Mouse (Mus musculus) adipocyte (in vitro differentiated cells): ENCODE data around the gene Eml2.
"Not testable (repeated sequence)": the region's sequence is repeated elsewhere in the genome, so short reads cannot be mapped to it uniquely, and the experiment has no call there.

Source experiments
- DNase-seq: peaks from one replicate; pipeline ENCODE4 v3.0.0-alpha.2; 2016; ENCODE audit warnings: low spot score

Eml2 gene

GRCm38 (mm10) chr7:19175708-19176515, at the start of gene Eml2:
Eml2 (plus strand) TSS chr7:19176421.
- DNase-seq = no peak

DNA sequence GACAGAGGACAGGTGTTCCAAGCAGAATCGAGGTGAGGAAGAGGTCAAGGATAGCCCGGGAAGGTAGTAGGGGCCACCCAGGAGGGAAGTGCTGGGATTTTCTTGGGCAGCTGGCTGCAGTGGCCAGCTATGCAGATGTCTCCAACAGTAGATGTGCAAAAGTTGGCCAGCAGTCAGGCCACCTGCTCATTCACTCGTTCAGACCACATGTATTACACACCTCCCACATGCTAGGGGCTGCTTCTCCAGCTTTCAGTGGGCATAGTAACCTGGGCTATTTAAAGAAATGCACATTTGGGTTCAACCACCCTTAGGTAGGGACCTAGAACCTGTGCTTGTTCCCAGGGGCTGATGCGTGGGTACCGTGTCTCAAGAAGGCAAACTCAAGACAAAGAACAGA, 48.5 kb upstream of the Eml2 start:
- no peak for DNase-seq

DNA sequence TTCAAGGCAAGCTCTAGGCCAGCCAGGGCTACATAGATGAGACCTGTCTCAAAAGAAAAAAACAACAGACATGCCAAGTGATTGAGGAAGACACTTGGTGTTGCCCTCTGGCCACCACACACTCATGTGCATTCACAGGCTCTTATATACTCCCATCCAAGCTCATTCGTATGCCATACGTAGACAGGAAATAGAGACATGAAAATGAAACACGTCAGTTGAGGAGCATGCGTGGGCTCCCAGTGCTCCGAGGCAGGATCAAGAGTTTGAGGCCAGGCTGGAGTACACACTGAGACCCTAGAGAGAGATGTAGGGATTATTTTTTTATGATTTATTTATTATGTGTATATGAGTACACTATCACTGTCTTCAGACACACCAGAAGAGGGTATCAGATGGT, 46.8 kb upstream of the Eml2 start:
- DNase-seq = no peak

DNA sequence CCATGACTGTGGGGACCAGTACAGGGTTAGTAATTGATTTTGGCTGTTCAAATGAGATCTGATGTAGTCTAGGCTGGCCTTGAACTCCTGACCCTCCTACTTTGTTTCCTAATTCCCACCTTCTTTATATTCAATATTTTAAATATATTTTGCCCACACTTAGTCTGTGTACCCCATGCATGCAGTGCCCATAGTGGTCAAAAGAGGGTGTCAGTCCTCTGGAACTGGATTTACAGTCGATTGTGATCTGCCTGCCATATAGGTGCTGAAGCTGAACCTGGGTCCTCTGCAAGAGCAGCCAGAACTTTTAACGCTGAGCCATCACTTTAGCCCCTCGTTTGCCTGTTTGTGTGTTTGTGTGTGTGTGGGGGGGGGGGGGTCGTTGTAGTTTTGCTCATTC, 45.6 kb upstream of the Eml2 start:
- peak; percentile 42 for DNase-seq

GRCm38 (mm10) chr7:19131324-19131848, 44.8 kb upstream of the Eml2 start:
- peak; percentile 97 for DNase-seq

GRCm38 (mm10) chr7:19136168-19136567, 40.1 kb upstream of the Eml2 start:
- DNase-seq = no peak

- DNase-seq = no peak
Observed at GRCm38 (mm10) chr7:19136673-19137334, 39.4 kb upstream of the Eml2 start.

- DNase-seq = peak; percentile 39
Observed at GRCm38 (mm10) chr7:19137380-19137779, 38.8 kb upstream of the Eml2 start.

DNA sequence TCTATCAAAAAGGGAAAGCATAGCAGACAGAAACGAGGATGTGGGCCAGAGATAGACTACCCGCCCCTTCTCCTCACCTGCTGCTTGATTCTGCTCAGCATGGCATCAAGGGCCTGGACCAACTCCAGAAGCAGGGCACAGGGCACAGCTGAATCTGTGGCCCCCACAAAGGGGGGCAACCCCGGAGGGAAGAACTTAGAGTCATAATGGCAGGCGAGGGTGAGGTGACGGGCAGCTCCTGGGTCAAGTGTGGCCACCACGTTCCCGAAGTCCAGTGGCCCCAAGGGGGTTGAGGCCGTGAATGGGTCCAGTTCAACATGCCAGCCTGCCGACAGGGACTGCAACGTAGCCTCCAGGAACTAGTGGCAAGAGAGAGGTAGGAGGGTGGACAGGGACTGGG, 29.4 kb upstream of the Eml2 start:
- DNase-seq = no peak

DNA sequence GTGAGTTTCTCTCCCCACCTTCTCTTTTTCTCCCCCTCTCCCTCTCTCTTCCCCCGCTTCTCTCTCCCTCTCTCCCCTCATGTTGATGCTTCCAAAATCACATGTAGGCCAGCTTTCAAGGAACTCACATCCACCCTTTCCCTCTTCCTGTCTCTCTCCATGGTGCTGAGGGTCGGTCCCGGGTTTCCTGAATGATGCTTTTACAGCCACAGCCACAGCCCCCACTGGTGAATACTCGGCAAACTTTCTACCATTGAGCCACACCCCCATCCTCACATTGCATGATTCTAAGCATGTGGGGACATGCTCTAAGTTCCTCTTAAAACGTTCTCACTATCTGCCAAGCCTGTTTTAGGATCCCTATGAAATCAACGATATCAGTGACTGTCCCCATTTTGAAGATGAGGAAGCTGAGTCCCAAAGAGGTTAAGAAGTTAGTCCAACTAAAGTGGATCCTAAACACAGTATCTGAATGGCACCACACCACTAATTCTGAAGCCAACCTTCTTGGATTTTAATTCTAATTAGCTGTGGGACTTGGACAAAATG, 28.6 kb upstream of the Eml2 start:
- no peak for DNase-seq

- no peak for DNase-seq
Observed at GRCm38 (mm10) chr7:19148180-19148874, 27.9 kb upstream of the Eml2 start.

- DNase-seq = peak; percentile 99
Observed at GRCm38 (mm10) chr7:19148875-19149541, 27.2 kb upstream of the Eml2 start, which contains the start of gene Qpctl. Qpctl (minus strand) TSS chr7:19149291.

DNA sequence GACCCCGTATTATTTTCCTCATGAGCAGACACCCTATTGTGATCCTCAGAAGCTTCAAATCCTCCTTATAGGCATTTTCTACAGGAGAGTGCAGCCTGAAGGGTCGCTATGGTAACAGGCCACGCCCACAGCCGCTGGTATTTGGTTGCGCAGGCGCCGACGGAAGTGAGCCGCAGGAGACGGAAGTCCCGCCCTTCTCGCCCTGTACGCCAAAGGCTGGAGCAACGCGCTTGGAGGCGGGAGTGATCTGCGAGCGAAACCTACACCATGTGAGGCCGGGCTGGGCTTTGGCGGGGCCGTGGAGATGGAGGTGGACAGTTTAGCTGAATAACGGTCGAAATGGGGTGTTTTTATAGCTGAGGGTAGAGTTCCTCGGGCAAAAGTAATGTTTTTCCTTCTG, 26.6 kb upstream of the Eml2 start, which contains the start of gene Snrpd2:
Gene Snrpd2, plus strand, starts transcription at position 97 of the 400 bp plus-strand sequence.
- peak; percentile 95 for DNase-seq

DNA sequence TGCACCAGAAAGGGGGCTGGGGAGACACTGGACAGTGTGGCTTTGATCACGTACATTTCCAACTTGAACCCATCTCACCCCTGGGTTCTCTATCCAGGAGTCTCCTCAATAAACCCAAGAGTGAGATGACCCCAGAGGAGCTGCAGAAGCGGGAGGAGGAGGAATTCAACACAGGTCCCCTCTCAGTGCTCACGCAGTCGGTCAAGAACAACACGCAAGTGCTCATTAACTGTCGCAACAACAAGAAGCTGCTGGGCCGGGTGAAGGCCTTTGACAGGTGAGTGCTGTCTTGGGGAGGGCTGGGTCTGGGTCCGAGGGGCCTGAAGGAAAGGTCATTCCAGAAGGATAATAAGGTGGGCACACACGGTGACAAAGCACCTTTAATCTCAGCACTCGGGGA, 25.1 kb upstream of the Eml2 start:
- not testable (repeated sequence) for DNase-seq

- no peak for DNase-seq
Observed at GRCm38 (mm10) chr7:19154796-19155195, 21.4 kb upstream of the Eml2 start.

DNA sequence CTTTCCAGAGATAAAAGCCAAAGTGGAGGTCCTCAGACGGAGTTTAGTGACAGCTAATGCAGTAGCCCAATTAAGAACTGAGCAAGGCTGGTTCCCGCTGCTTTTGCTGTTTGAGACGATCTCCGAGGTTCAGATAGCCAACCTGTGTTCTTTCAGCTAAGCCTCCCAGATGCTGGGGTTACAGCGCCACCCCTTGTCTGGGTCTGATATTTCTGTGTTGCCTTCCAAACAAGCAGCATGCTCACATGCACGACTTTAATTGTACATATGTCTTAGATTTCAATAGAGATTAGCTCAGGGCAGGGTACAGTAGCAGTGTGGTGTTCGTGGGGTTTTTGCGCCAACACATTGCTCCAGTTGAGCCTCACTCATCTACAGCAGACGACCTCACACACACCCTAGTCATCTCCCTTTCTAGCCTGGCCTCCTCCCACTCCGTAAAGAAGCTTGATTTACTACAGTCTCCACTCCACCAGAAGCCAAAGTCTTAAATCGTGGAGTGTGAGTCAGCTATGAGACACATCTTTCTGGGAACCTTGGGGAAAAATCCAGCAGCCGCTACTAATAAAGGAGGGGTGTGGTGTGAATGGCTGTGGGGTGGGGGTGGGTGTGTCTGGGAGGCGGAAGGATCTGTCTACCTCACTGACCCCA, 20.3 kb upstream of the Eml2 start:
- DNase-seq = peak; percentile 29

DNA sequence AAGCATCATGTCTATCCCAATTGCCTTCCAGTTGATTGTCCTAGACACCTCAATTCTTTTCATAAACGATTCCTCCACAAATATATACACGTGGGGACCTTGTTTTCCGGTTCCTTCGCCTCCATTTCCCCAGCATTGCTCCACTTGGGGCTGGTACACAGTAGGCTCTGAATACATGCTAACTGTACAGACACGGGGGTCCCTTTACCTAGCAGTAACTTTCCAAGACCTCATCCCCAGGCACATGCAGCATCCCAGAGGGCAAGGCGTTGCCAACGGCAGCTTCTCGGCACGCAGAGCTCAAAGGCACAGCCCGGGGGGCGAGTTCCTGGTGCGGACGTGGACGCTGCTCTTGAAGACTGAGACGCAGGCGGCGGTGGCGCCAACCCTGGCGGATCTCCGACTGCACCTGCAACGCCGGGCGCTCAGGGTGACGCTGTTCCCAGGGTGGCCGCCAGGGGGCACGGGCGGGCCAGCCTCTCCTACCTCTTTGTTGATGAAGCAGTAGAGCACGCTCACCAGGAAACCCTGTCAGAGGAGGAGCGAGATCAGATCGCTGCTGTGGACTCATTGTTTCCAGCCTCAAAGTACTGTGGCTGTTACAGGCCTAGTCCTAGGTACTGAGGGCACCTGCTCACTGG, 18.9 kb upstream of the Eml2 start:
- no peak for DNase-seq

DNA sequence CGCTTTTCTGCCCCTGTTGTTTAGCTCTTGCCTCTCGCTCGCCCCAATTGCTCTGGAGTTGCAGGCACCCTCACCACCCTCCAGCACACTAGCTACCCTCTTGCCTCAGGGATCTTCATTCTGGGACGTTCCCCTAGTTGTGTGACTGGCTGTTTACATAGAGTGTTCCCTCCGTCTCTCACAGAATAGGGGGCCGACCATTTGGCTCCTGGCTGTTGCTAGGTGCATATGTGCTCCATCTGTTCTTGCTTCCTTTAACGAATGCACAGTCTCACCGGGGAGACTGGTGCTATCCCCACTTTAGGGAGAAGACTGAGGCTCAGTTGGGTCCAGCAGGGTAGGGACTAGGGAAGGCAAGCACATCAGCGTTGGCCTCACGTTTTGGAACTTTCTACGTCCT, 17.6 kb upstream of the Eml2 start:
- no peak for DNase-seq

DNA sequence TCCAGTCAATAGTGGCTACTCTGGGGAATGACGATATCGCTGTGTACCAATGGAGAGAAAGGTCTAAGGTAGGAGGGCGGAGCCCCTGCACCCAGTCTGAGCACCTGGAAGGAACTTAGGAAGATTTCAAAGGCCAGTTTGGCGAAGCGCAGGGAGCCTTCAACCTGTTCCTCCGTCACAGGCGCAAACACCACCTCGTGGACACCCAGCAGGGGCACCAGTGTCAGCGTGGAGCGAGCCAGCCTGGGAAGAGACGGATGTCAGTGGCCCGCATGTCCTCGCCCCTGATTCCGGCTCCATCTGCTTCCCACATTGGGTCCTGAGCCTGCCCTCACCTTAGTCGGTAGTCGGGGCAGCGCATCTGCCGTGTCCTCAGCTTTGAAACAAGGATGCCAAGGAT, 16.8 kb upstream of the Eml2 start:
- no peak for DNase-seq

DNA sequence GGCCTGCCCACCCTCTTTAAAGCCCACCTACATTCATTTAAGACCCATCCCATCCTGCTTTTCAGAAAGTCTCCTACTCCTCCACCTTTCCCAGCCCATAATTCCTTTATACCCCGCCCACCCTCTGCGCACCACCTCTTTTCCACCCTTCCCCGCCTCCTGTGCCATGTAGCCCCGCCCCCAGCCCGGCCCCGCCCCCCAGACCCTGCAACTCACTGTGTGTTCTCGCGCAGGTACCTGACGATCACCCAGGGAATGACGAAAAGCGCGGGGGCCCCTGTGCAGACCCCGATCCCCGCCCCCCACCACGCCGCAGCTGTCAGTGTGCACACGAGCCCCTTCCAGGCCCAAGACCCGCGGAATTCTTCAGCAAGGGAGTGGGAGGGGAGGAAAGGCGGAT, 16.1 kb upstream of the Eml2 start:
- no peak for DNase-seq

- no peak for DNase-seq
Observed at GRCm38 (mm10) chr7:19162928-19163327, 13.3 kb upstream of the Eml2 start.
